ENCODE assay signal across 16 mouse cellular contexts in genomic region chr5:141160956-141161355, GRCm38 (mm10).
DNase-seq lines count a peak whose midpoint lies in the region; ATAC-seq and TF ChIP-seq lines count a peak whose summit lies in the region.
"Had no signal": no experiment of that assay in that cellular context is flagged by ENCODE, and none has a peak within 500 bp of the region (broad histone marks: within the 10 kb centered on the region; RNA-seq: fewer than 3 reads in every experiment).

No protein-coding gene starts in this region.

- intact Hi-C loops in heart, adult 2 months (cut with DNase I) = loop anchor here (5.0 kb wide), 1 partner anchor 381 kb away; no protein-coding TSS in a partner anchor

- H3K79me2 ChIP-seq in heart, adult 2 months (replicated peaks; ENCODE audit: control insufficient read depth, insufficient read depth, low read length) = no peaks in the 10 kb centered on the region; the same call in 1 of the 2 replicates

- H3K36me3 ChIP-seq in forebrain, embryonic 14.5 days (ENCODE audit: control insufficient read depth, insufficient read depth, low read length) = no peaks in the 10 kb centered on the region
- no peaks in the 10 kb centered on the region for H3K36me3 ChIP-seq in forebrain, embryonic 13.5 days (ENCODE audit: poor library complexity, severe bottlenecking)
- H3K36me3 ChIP-seq in forebrain, embryonic 16.5 days (ENCODE audit: control insufficient read depth, insufficient read depth) = no peaks in the 10 kb centered on the region
- no peaks in the 10 kb centered on the region for H3K36me3 ChIP-seq in forebrain, embryonic 11.5 days (ENCODE audit: control insufficient read depth, insufficient read depth, low read length)
- H3K36me3 ChIP-seq in heart, embryonic 10.5 days = no peaks in the 10 kb centered on the region
- no peaks in the 10 kb centered on the region for H3K36me3 ChIP-seq in heart, adult 2 months (ENCODE audit: control insufficient read depth, insufficient read depth, low read length)
- H3K36me3 ChIP-seq: embryonic facial prominence, embryonic 10.5 days; embryonic facial prominence, embryonic 12.5 days had no signal

- no peak overlapping the region for H3K4me3 ChIP-seq in forebrain, embryonic 14.5 days (ENCODE audit: low read depth, low read length)
- no peak overlapping the region for H3K4me3 ChIP-seq in forebrain, embryonic 13.5 days
- no peak overlapping the region for H3K4me3 ChIP-seq in forebrain, embryonic 16.5 days (replicated peaks; ENCODE audit: low read length)
- H3K4me3 ChIP-seq in forebrain, embryonic 11.5 days (ENCODE audit: low read depth, low read length) = no peak overlapping the region
- no peak overlapping the region for H3K4me3 ChIP-seq in heart, embryonic 10.5 days
- no peak overlapping the region for H3K4me3 ChIP-seq in heart, adult 2 months
- H3K4me3 ChIP-seq: embryonic facial prominence, embryonic 10.5 days; embryonic facial prominence, embryonic 12.5 days had no signal

- H3K4me1 ChIP-seq in forebrain, embryonic 14.5 days (ENCODE audit: control insufficient read depth, insufficient read depth, low read length) = peaks cover 9% of the 10 kb centered on the region; the same call in 1 of the 2 replicates
- H3K4me1 ChIP-seq in forebrain, embryonic 13.5 days = peaks cover 5% of the 10 kb centered on the region
- peaks cover 12% of the 10 kb centered on the region for H3K4me1 ChIP-seq in forebrain, embryonic 16.5 days (replicated peaks; ENCODE audit: control insufficient read depth, insufficient read depth, low read length)
- no peaks in the 10 kb centered on the region for H3K4me1 ChIP-seq in forebrain, embryonic 11.5 days (replicated peaks; ENCODE audit: control insufficient read depth, insufficient read depth, low read length)
- H3K4me1 ChIP-seq in heart, embryonic 10.5 days = peaks cover 17% of the 10 kb centered on the region; the same call in 1 of the 2 replicates
- no peaks in the 10 kb centered on the region for H3K4me1 ChIP-seq in heart, adult 2 months (ENCODE audit: control insufficient read depth, insufficient read depth, low read length)
- H3K4me1 ChIP-seq: embryonic facial prominence, embryonic 10.5 days; embryonic facial prominence, embryonic 12.5 days had no signal

- H3K9me3 ChIP-seq in forebrain, embryonic 14.5 days (replicated peaks; ENCODE audit: control insufficient read depth, low read length) = no peaks in the 10 kb centered on the region
- H3K9me3 ChIP-seq in forebrain, embryonic 13.5 days (replicated peaks) = no peaks in the 10 kb centered on the region
- H3K9me3 ChIP-seq in forebrain, embryonic 16.5 days (ENCODE audit: control insufficient read depth, low read length) = no peaks in the 10 kb centered on the region
- no peaks in the 10 kb centered on the region for H3K9me3 ChIP-seq in forebrain, embryonic 11.5 days (ENCODE audit: control insufficient read depth, low read length)
- no peaks in the 10 kb centered on the region for H3K9me3 ChIP-seq in heart, embryonic 10.5 days
- H3K9me3 ChIP-seq: embryonic facial prominence, embryonic 10.5 days; embryonic facial prominence, embryonic 12.5 days had no signal

- no peak for TF ChIP-seq EP300 in heart, adult 2 months (IDR thresholded peaks at IDR 0.05; ENCODE audit: insufficient read depth, low read depth, low read length)

- ATAC-seq in forebrain, embryonic 14.5 days = no peak
- ATAC-seq in forebrain, embryonic 13.5 days = no peak
- no peak for ATAC-seq in forebrain, embryonic 16.5 days
- ATAC-seq in forebrain, embryonic 11.5 days (replicated peaks; ENCODE audit: low FRiP score) = no peak

- no peak for TF ChIP-seq POLR2A in heart, adult 2 months (IDR thresholded peaks at IDR 0.05; ENCODE audit: insufficient read depth, low read depth, low read length)
- TF ChIP-seq POLR2A in brain, embryonic 14.5 days (IDR thresholded peaks at IDR 0.05; ENCODE audit: borderline replicate concordance, extremely low read depth, insufficient read depth, insufficient read length, poor library complexity, severe bottlenecking) = no peak

- no peak overlapping the region for H3K9ac ChIP-seq in forebrain, embryonic 14.5 days (ENCODE audit: low read length)
- H3K9ac ChIP-seq in forebrain, embryonic 13.5 days = no peak overlapping the region
- H3K9ac ChIP-seq in forebrain, embryonic 16.5 days (replicated peaks; ENCODE audit: low read depth, low read length) = no peak overlapping the region
- no peak overlapping the region for H3K9ac ChIP-seq in forebrain, embryonic 11.5 days (ENCODE audit: low read length)
- no peak overlapping the region for H3K9ac ChIP-seq in heart, adult 2 months (ENCODE audit: low read depth, low read length)
- H3K9ac ChIP-seq: embryonic facial prominence, embryonic 12.5 days had no signal

- peak; percentile 55 for DNase-seq in forebrain, embryonic 14.5 days (ENCODE audit: low spot score)
- no peak for DNase-seq in forebrain, embryonic 11.5 days (ENCODE audit: low spot score)
- DNase-seq in heart, embryonic 10.5 days (ENCODE audit: low spot score) = peak; percentile 24
- no peak for DNase-seq in heart, adult 2 months
- peak; percentile 56 for DNase-seq in brain, embryonic 14.5 days (ENCODE audit: low read depth)
- DNase-seq in right cerebral cortex, adult 18-20 months = no peak
- DNase-seq: adrenal gland, adult 2 months; adrenal gland, postnatal 10 days; adrenal gland, postnatal 25 days; cerebellum, adult 11-12 months; cerebellum, adult 2 months; cerebellum, adult 9-10 months had no signal

- H3K27me3 ChIP-seq in forebrain, embryonic 14.5 days (replicated peaks; ENCODE audit: control insufficient read depth, insufficient read depth, low read length) = no peaks in the 10 kb centered on the region
- no peaks in the 10 kb centered on the region for H3K27me3 ChIP-seq in forebrain, embryonic 13.5 days
- H3K27me3 ChIP-seq in forebrain, embryonic 16.5 days (replicated peaks; ENCODE audit: control insufficient read depth, insufficient read depth, low read length) = no peaks in the 10 kb centered on the region
- no peaks in the 10 kb centered on the region for H3K27me3 ChIP-seq in forebrain, embryonic 11.5 days (ENCODE audit: control insufficient read depth, insufficient read depth, low read length)
- H3K27me3 ChIP-seq in heart, embryonic 10.5 days (ENCODE audit: insufficient read depth, poor library complexity, severe bottlenecking) = no peaks in the 10 kb centered on the region
- H3K27me3 ChIP-seq in heart, adult 2 months (ENCODE audit: control insufficient read depth, insufficient read depth, low read length) = no peaks in the 10 kb centered on the region
- H3K27me3 ChIP-seq: embryonic facial prominence, embryonic 12.5 days had no signal

- H3K4me2 ChIP-seq in forebrain, embryonic 14.5 days (ENCODE audit: low read length) = no peak overlapping the region
- no peak overlapping the region for H3K4me2 ChIP-seq in forebrain, embryonic 13.5 days
- no peak overlapping the region for H3K4me2 ChIP-seq in forebrain, embryonic 16.5 days (ENCODE audit: low read length)
- no peak overlapping the region for H3K4me2 ChIP-seq in forebrain, embryonic 11.5 days (ENCODE audit: low read depth, low read length, severe bottlenecking)
- H3K4me2 ChIP-seq: embryonic facial prominence, embryonic 12.5 days had no signal

- no peak overlapping the region for H3K27ac ChIP-seq in forebrain, embryonic 14.5 days (ENCODE audit: low read depth, low read length)
- H3K27ac ChIP-seq in forebrain, embryonic 13.5 days = no peak overlapping the region
- H3K27ac ChIP-seq in forebrain, embryonic 16.5 days (ENCODE audit: low read length) = peak overlapping the region; percentile 33
- H3K27ac ChIP-seq in forebrain, embryonic 11.5 days (ENCODE audit: low read depth, low read length) = no peak overlapping the region
- no peak overlapping the region for H3K27ac ChIP-seq in heart, embryonic 10.5 days
- H3K27ac ChIP-seq in heart, adult 2 months = no peak overlapping the region
- H3K27ac ChIP-seq: embryonic facial prominence, embryonic 10.5 days; embryonic facial prominence, embryonic 12.5 days had no signal

- TF ChIP-seq CTCF in heart, adult 2 months (IDR thresholded peaks at IDR 0.05) = no peak
- no peak for TF ChIP-seq CTCF in brain, embryonic 14.5 days (IDR thresholded peaks at IDR 0.05; ENCODE audit: borderline replicate concordance, extremely low read depth, insufficient read depth, insufficient read length)

- WGBS in forebrain, embryonic 14.5 days = 79% methylated on average over 5 of the region's 5 CpGs
- WGBS in forebrain, embryonic 13.5 days = 90% methylated on average over 5 of the region's 5 CpGs
- 59% methylated on average over 5 of the region's 5 CpGs for WGBS in forebrain, embryonic 16.5 days
- WGBS in forebrain, embryonic 11.5 days = 94% methylated on average over 5 of the region's 5 CpGs
- WGBS in heart, embryonic 10.5 days = 91% methylated on average over 5 of the region's 5 CpGs
- 84% methylated on average over 5 of the region's 5 CpGs for WGBS in heart, adult 2 months

Comparison
In these comparisons a context has a peak if more than half of its experiments do, and no peak if none do; other contexts are left out.
1. DNase-seq: peak in forebrain, embryonic 14.5 days (single experiment), heart, embryonic 10.5 days (single experiment) and brain, embryonic 14.5 days (single experiment); none in forebrain, embryonic 11.5 days (single experiment), heart, adult 2 months (0 of 2) and right cerebral cortex, adult 18-20 months (single experiment).